Mouse (Mus musculus): ENCODE measurements at regions not wholly inside any gene's neighbourhood (a gene's known extent, or its start where the extent isn't known, plus 50 kb on each side); places are given as distances from the start of the nearest gene placed in this dataset.

DNA sequence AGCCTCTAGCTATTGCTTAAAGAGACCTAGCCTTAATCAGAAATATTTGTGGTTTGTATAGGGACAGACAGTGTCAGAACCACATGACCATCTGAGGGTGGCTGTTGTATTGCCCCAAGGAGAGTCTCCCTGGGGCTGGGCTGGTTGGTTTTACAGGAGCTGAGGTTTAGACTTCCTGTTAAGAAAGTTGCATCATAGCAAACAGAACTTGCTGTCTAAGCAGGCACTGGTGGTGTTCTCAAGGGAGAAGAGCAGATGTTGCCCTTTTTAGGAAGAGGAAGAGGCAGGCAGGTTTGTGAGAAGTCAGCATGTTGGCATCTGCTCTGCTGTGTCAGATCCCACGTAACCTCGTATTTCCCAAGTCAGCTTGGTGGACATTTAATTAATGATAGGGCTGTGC lies 52.7 kb upstream of the Tut7 start:
- 30% methylated on average over 2 of the region's 2 CpGs for WGBS
- no peak overlapping the region for H3K9ac ChIP-seq (ENCODE audit: low read depth, low read length)
- ATAC-seq (ENCODE audit: low FRiP score, low TSS enrichment) = 0 out of 2 replicates have a peak, but pooled peaks have one; percentile 20

DNA sequence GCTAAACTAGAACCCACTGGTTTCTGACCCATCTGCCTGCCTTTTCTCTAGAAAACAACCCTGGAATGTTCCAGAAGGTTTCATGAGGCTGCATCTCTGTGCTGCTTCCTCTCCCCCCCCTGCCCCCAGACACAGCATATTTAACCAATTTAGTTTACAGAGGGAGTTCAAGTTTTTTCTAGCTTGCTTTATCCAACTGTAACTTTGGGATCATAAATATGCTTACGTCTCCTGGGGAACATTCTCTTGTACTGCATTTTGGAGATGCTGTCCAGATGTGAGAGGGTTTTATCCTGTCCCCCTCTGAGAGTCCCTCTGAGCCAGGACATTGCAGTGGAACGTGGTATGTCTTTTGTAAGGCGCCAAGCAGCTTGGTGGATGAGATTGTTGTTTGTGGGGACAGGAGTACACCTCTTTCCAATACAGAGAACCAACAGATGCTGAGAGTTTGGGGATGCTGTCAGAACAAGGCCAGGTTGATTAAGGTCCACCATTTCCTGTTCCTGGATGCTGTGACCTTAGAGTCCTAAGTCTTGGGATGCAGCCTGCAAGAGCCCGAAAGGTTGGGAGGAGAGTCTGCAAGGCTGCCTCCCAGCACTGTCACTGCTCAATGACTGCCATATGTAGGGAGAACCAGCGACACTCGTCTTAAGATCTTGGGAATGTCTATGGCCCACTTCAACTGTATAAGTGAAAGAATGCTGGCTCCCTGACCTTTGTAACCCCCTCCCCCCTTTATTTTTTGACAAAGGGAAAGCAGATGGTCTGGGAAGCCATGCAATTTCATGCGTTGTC lies 51.4 kb upstream of the Tut7 start:
- H3K36me3 ChIP-seq (ENCODE audit: control insufficient read depth, insufficient read depth, low read length) = no peaks in the 10 kb centered on the region
- H3K9me3 ChIP-seq (ENCODE audit: control insufficient read depth, low read length) = no peaks in the 10 kb centered on the region
- H3K9ac ChIP-seq (ENCODE audit: low read depth, low read length) = no peak overlapping the region
- WGBS = 70% methylated on average over 7 of the region's 7 CpGs
- no peak overlapping the region; the same call in 1 of the 2 replicates for H3K27ac ChIP-seq (ENCODE audit: low read depth, low read length)
- no peak overlapping the region for H3K4me2 ChIP-seq (replicated peaks; ENCODE audit: low read depth, low read length)
- ATAC-seq (ENCODE audit: low FRiP score, low TSS enrichment) = no peak
- H3K27me3 ChIP-seq (ENCODE audit: control insufficient read depth, insufficient read depth, low read length) = no peaks in the 10 kb centered on the region
- H3K4me1 ChIP-seq (ENCODE audit: control insufficient read depth, insufficient read depth, low read length) = peaks cover 9% of the 10 kb centered on the region
- H3K4me3 ChIP-seq (ENCODE audit: low read length) = no peak overlapping the region

More for the DNA sequence above, 52.7 kb upstream of the Tut7 start:
- Histone ChIP-seq H3K4me3 (ENCODE audit: low read length) (no peak overlapping the region), H3K27me3 (ENCODE audit: control insufficient read depth, insufficient read depth, low read length) (no peaks in the 10 kb centered on the region), H3K9me3 (ENCODE audit: control insufficient read depth, low read length) (no peaks in the 10 kb centered on the region), H3K27ac (ENCODE audit: low read depth, low read length) (no peak overlapping the region), H3K4me2 (replicated peaks; ENCODE audit: low read depth, low read length) (no peak overlapping the region), H3K36me3 (ENCODE audit: control insufficient read depth, insufficient read depth, low read length) (no peaks in the 10 kb centered on the region), H3K4me1 (ENCODE audit: control insufficient read depth, insufficient read depth, low read length) (peaks cover 9% of the 10 kb centered on the region)

All from kidney, embryonic 14.5 days (tissue).